Mouse (Mus musculus): Measurements from ENCODE around the gene Atp8a2.

- TF ChIP-seq CTCF (IDR thresholded peaks at IDR 0.05; ENCODE audit: low read depth, low read length) (no peak), POLR2A (IDR thresholded peaks at IDR 0.05; ENCODE audit: borderline replicate concordance, low read depth, low read length) (no peak)
Observed at GRCm38 (mm10) chr14:59624326-59624885, 572.6 kb downstream of the Atp8a2 start.
